Mouse (Mus musculus) MEL (cell line): Measurements from ENCODE around the gene Nfix. TPM values are rescaled to one million over a fixed set of nuclear protein-coding genes. Genes with fewer than 3 reads are reported as not detected.
A peak's percentile ranks its signal among the peaks of the same experiment; 100 is the strongest.

Experiments used
- DNase-seq: peaks from one replicate; pipeline ENCODE4 v3.0.0; 2011; ENCODE audit warnings: low read depth, low spot score
- H3K27ac ChIP-seq: 2 replicates; pipeline ENCODE4 v1.5.1; 2012; ENCODE audit warnings: low read depth, mild to moderate bottlenecking, control low read depth, low read length, moderate library complexity; ENCODE audit not compliant: control insufficient read depth
- H3K27me3 ChIP-seq, 2 experiments: fragments of 150-350 bp in 1 of 2; sonication (generic) in 1 of 2; 2 replicates each; pipeline ENCODE4 v1.6.1; 2012; ENCODE audit warnings: low read length in 2 of 2, mild to moderate bottlenecking in 2 of 2, improper control_type of control experiment in 1 of 2, moderate library complexity in 1 of 2; ENCODE audit not compliant: insufficient read depth in 2 of 2, control insufficient read depth in 1 of 2
- H3K36me3 ChIP-seq, 2 experiments: 2 replicates each; pipeline ENCODE4 v1.6.1; 2012 to 2014; ENCODE audit warnings: low read length in 2 of 2, improper control_type of control experiment in 1 of 2, inconsistent platforms in 1 of 2, mild to moderate bottlenecking in 1 of 2; ENCODE audit not compliant: insufficient read depth in 2 of 2, control insufficient read depth in 1 of 2
- H3K4me1 ChIP-seq, 2 experiments: fragments of 150-350 bp in 1 of 2; sonication (generic) in 1 of 2; 2 replicates each; pipeline ENCODE4 v1.6.1; 2012; ENCODE audit warnings: low read length in 2 of 2, improper control_type of control experiment in 1 of 2, mild to moderate bottlenecking in 1 of 2; ENCODE audit not compliant: insufficient read depth in 2 of 2, control insufficient read depth in 1 of 2
- H3K4me3 ChIP-seq, 2 experiments: fragments of 150-350 bp in 1 of 2; sonication (generic) in 1 of 2; 2 replicates each; pipeline ENCODE4 v1.5.1; 2012; ENCODE audit warnings: low read depth in 2 of 2, low read length in 2 of 2, mild to moderate bottlenecking in 2 of 2, moderate library complexity in 2 of 2, control low read depth in 1 of 2, improper control_type of control experiment in 1 of 2; ENCODE audit not compliant: control insufficient read depth in 1 of 2, insufficient read depth in 1 of 2
- H3K79me2 ChIP-seq: 2 replicates; pipeline ENCODE4 v1.6.1; 2012; ENCODE audit warnings: mild to moderate bottlenecking, low read length, moderate library complexity; ENCODE audit not compliant: control insufficient read depth, poor library complexity, insufficient read depth
- H3K9ac ChIP-seq: 2 replicates; pipeline ENCODE4 v1.6.1; 2012; ENCODE audit warnings: low read depth, mild to moderate bottlenecking, control low read depth, low read length, moderate library complexity; ENCODE audit not compliant: control insufficient read depth, poor library complexity, severe bottlenecking
- H3K9me3 ChIP-seq: fragments of 150-350 bp; sonication (generic); replicated peaks from 2 replicates; pipeline ENCODE4 v1.6.1; 2012; ENCODE audit warnings: mild to moderate bottlenecking, low read length, improper control_type of control experiment, moderate library complexity; ENCODE audit not compliant: insufficient read depth
- BHLHE40 ChIP-seq: IDR thresholded peaks from 2 replicates; pipeline ENCODE4 v1.6.1; 2012; ENCODE audit warnings: low read depth, mild to moderate bottlenecking, inconsistent platforms, low read length, improper control_type of control experiment, borderline replicate concordance
- CHD1 ChIP-seq: IDR thresholded peaks from 2 replicates; pipeline ENCODE4 v1.6.1; 2012; ENCODE audit warnings: low read depth, mild to moderate bottlenecking, inconsistent platforms, low read length, improper control_type of control experiment
- CHD2 ChIP-seq: IDR thresholded peaks from 2 replicates; pipeline ENCODE4 v1.6.1; 2011; ENCODE audit warnings: low read length, improper control_type of control experiment
- EP300 ChIP-seq, 2 experiments: IDR thresholded peaks; 2 replicates each; pipeline ENCODE4 v1.6.1; 2011; ENCODE audit warnings: improper control_type of control experiment in 2 of 2, low read length in 2 of 2, low read depth in 1 of 2, mild to moderate bottlenecking in 1 of 2
- JUND ChIP-seq: IDR thresholded peaks from 2 replicates; pipeline ENCODE4 v1.6.1; 2011; ENCODE audit warnings: low read depth, mild to moderate bottlenecking, improper control_type of control experiment, low read length
- MAZ ChIP-seq: IDR thresholded peaks from 2 replicates; pipeline ENCODE4 v1.6.1; 2012; ENCODE audit warnings: low read depth, mild to moderate bottlenecking, inconsistent platforms, low read length, improper control_type of control experiment
- MXI1 ChIP-seq: IDR thresholded peaks from 2 replicates; pipeline ENCODE4 v1.6.1; 2011; ENCODE audit warnings: mild to moderate bottlenecking, low read depth, low read length, improper control_type of control experiment
- MYB ChIP-seq: IDR thresholded peaks from 2 replicates; pipeline ENCODE4 v1.6.1; 2011; ENCODE audit warnings: mild to moderate bottlenecking, low read depth, low read length, improper control_type of control experiment
- MYC ChIP-seq: IDR thresholded peaks from 2 replicates; pipeline ENCODE4 v1.6.1; 2011; ENCODE audit warnings: low read depth, mild to moderate bottlenecking, low read length, improper control_type of control experiment, moderate library complexity
- NELFE ChIP-seq: IDR thresholded peaks from 2 replicates; pipeline ENCODE4 v1.6.1; 2011; ENCODE audit warnings: low read depth, low read length, improper control_type of control experiment
- POLR2A ChIP-seq, 2 experiments: IDR thresholded peaks; 2 replicates each; pipeline ENCODE4 v1.6.1; 2011 to 2012; ENCODE audit warnings: low read length in 2 of 2, mild to moderate bottlenecking in 2 of 2, control low read depth in 1 of 2, improper control_type of control experiment in 1 of 2, low read depth in 1 of 2, moderate library complexity in 1 of 2; ENCODE audit not compliant: control insufficient read depth in 1 of 2, insufficient read depth in 1 of 2, poor library complexity in 1 of 2
- POLR2AphosphoS2 ChIP-seq: IDR thresholded peaks from 2 replicates; pipeline ENCODE4 v1.6.1; 2011; ENCODE audit warnings: low read length, improper control_type of control experiment
- RAD21 ChIP-seq: IDR thresholded peaks from 2 replicates; pipeline ENCODE4 v1.6.1; 2011; ENCODE audit warnings: mild to moderate bottlenecking, low read depth, low read length, improper control_type of control experiment
- SIN3A ChIP-seq: IDR thresholded peaks from 2 replicates; pipeline ENCODE4 v1.6.1; 2012; ENCODE audit warnings: low read length, improper control_type of control experiment, inconsistent platforms
- SMC3 ChIP-seq: IDR thresholded peaks from 2 replicates; pipeline ENCODE4 v1.6.1; 2011; ENCODE audit warnings: low read depth, low read length, improper control_type of control experiment
- TAL1 ChIP-seq: IDR thresholded peaks from 2 replicates; pipeline ENCODE4 v1.6.1; 2012; ENCODE audit warnings: mild to moderate bottlenecking, inconsistent platforms, low read length, moderate library complexity, mixed read lengths
- UBTF ChIP-seq: IDR thresholded peaks from 2 replicates; pipeline ENCODE4 v1.6.1; 2012; ENCODE audit warnings: low read depth, mild to moderate bottlenecking, inconsistent platforms, low read length, improper control_type of control experiment, moderate library complexity, borderline replicate concordance; ENCODE audit not compliant: insufficient read depth
- ZC3H11A ChIP-seq: IDR thresholded peaks from 2 replicates; pipeline ENCODE4 v1.6.1; 2012; ENCODE audit warnings: low read depth, mild to moderate bottlenecking, inconsistent platforms, low read length, improper control_type of control experiment
- ZKSCAN1 ChIP-seq: IDR thresholded peaks from 2 replicates; pipeline ENCODE4 v1.6.1; 2012; ENCODE audit warnings: low read depth, mild to moderate bottlenecking, inconsistent platforms, low read length, improper control_type of control experiment, moderate library complexity
- ZMIZ1 ChIP-seq: IDR thresholded peaks from 2 replicates; pipeline ENCODE4 v1.6.1; 2012; ENCODE audit warnings: low read depth, mild to moderate bottlenecking, inconsistent platforms, low read length, improper control_type of control experiment, moderate library complexity
- ZNF384 ChIP-seq: IDR thresholded peaks from 2 replicates; pipeline ENCODE4 v1.6.1; 2012; ENCODE audit warnings: low read depth, mild to moderate bottlenecking, inconsistent platforms, low read length, improper control_type of control experiment
- polyA plus RNA-seq, 2 experiments: library from polyadenylated mRNA; stranded (reverse) in 1 of 2; unstranded in 1 of 2; fragments of >175 nt in 1 of 2; fragments of >200 nt in 1 of 2; gene quantifications; 2 replicates each; pipeline versions ENCODE4 v1.2.1 to v1.2.4; 2012; ENCODE audit warnings: low replicate concordance in 2 of 2, low read depth in 1 of 2; ENCODE audit not compliant: insufficient read length in 2 of 2, insufficient read depth in 1 of 2, missing spikeins in 1 of 2
- total RNA-seq: library from RNA; depleted of rRNA; stranded (reverse); fragments of 300-350 nt; gene quantifications from 2 replicates; pipeline ENCODE4 v1.2.3, GENCODE M21; 2012

The Nfix gene
- total and polyA plus RNA-seq, 3 experiments = 14.4 to 29.1 TPM; not detected in 1

GRCm38 (mm10) chr8:84706610-84707266 is 93.4 kb downstream of the Nfix start:
- H3K79me2 ChIP-seq = peaks cover 31% of the 10 kb centered on the region
- 0 out of 2 replicates have a peak overlapping the region, but pooled peaks have one; percentile 98 for H3K27ac ChIP-seq
- H3K27me3 ChIP-seq = no peaks in the 10 kb centered on the region
- H3K4me3 ChIP-seq = no peak overlapping the region
- peak; percentile 44 for DNase-seq
- peaks cover 0 to 8% of the 10 kb centered on the region in 2 experiments; a peak in 2 of 4 replicates for H3K36me3 ChIP-seq
- H3K9me3 ChIP-seq = no peaks in the 10 kb centered on the region
- TF ChIP-seq ZC3H11A = no peak
- TF ChIP-seq MYC = no peak
- TF ChIP-seq MXI1 = no peak
- 0 out of 2 replicates have a peak, but pooled peaks have one; percentile 19 for TF ChIP-seq POLR2AphosphoS2
- TF ChIP-seq RAD21 = no peak
- H3K4me1 ChIP-seq = peaks cover 0 to 9% of the 10 kb centered on the region in 2 experiments; a peak in 2 of 4 replicates
- H3K9ac ChIP-seq = peak overlapping the region; percentile 98

- no peaks in the 10 kb centered on the region for H3K27me3 ChIP-seq
- H3K9ac ChIP-seq = peak overlapping the region; percentile 98
- peak overlapping the region; percentile 36 to 62 for H3K4me3 ChIP-seq
- peak; percentile 38 for DNase-seq
- H3K79me2 ChIP-seq = peaks cover 32% of the 10 kb centered on the region
- H3K36me3 ChIP-seq = peaks cover 0 to 9% of the 10 kb centered on the region in 2 experiments; a peak in 2 of 4 replicates
- H3K4me1 ChIP-seq = peaks cover under 1 to 10% of the 10 kb centered on the region in 2 experiments; a peak in 3 of 4 replicates
- H3K9me3 ChIP-seq = no peaks in the 10 kb centered on the region
- H3K27ac ChIP-seq = peak overlapping the region; percentile 98; the same call in 1 of the 2 replicates
- peak; percentile 45 for TF ChIP-seq SIN3A
- TF ChIP-seq CHD2 = no peak
- 0 out of 2 replicates have a peak, but pooled peaks have one; percentile 51 for TF ChIP-seq CHD1
These were observed 94.2 kb downstream of the Nfix start for GRCm38 (mm10) chr8:84705960-84706359.

- Histone ChIP-seq H3K36me3 (peaks cover 0 to 16% of the 10 kb centered on the region in 2 experiments; a peak in 2 of 4 replicates), H3K4me1 (peaks cover 4 to 17% of the 10 kb centered on the region in 2 experiments), H3K27ac (peak overlapping the region; percentile 98), H3K9me3 (no peaks in the 10 kb centered on the region), H3K9ac (peak overlapping the region; percentile 98), H3K79me2 (peaks cover 32% of the 10 kb centered on the region), H3K4me3 (peak overlapping the region; percentile 36 to 62), H3K27me3 (no peaks in the 10 kb centered on the region)
- DNase-seq = peak; percentile 82
- TF ChIP-seq CHD2 = peak; percentile 57; the same call in 1 of the 2 replicates
- TF ChIP-seq TAL1 = no peak
- no peak for TF ChIP-seq JUND
- no peak for TF ChIP-seq ZKSCAN1
- TF ChIP-seq UBTF = peak; percentile 36; the same call in 1 of the 2 replicates
- TF ChIP-seq ZNF384 = peak; percentile 65
- TF ChIP-seq POLR2A (IDR thresholded peaks at IDR 0.05; ENCODE audit: control insufficient read depth in 1 of 2, insufficient read depth in 1 of 2, low read depth in 1 of 2, low read length in 2 of 2, poor library complexity in 1 of 2) = peak; percentile 51 to 76
- peak; percentile 69 for TF ChIP-seq CHD1
- TF ChIP-seq POLR2AphosphoS2 = peak; percentile 98
- TF ChIP-seq SMC3 = peak; percentile 6
- TF ChIP-seq MAZ = peak; percentile 54
- peak; percentile 42; the same call in 1 of the 2 replicates for TF ChIP-seq MXI1
- peak in 1 of 2 experiments; percentile 16; a peak in 1 of 4 replicates for TF ChIP-seq EP300 (IDR thresholded peaks at IDR 0.05; ENCODE audit: low read depth in 1 of 2, low read length in 2 of 2)
- no peak for TF ChIP-seq BHLHE40
- TF ChIP-seq ZMIZ1 = peak; percentile 31
- TF ChIP-seq NELFE = no peak; the same call in 1 of the 2 replicates
- TF ChIP-seq MYB = peak; percentile 71
These were observed 95.0 kb downstream of the Nfix start for GRCm38 (mm10) chr8:84704867-84705831.
